Mouse (Mus musculus): ENCODE data around the gene Frmd8.

Gene Frmd8

DNA sequence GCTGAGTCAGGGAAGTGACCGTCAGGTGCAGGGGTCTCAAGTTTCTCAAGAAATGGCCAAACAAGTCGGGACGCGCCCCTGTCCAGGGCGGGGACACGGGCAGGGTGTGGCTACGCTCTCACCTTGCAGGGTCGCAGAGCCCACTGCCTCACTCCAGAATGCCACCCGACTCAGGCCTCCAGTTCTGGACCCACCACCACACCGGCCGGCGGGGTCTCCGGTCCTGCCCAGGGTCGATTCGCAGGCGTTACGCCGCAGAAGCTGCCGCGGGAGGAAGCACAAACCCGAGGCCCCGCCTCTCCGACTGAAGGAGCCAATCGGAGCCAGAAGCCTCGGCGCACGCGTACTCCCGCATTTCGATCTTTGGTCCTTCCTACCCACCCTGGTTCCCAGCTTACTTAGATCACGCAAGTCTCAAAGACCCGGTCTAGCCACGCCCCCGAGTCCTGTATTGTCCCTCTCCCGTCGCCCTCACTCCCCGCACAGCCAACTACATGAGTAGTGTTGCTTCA, at the start of gene Frmd8:
Gene Frmd8 (minus strand): TSS at position 306 of the 512 bp plus-strand sequence.
- in situ Hi-C loops (cut with MboI; ENCODE audit: low pct_unique_long_range_greater_than_20kb in 1 of 2, low sequenced_read_pairs in 2 of 2, unreplicated experiment in 1 of 2) = loop anchor here (5.0 to 25.0 kb wide), 3 partner anchors 83 to 338 kb away; no protein-coding TSS in a partner anchor

DNA sequence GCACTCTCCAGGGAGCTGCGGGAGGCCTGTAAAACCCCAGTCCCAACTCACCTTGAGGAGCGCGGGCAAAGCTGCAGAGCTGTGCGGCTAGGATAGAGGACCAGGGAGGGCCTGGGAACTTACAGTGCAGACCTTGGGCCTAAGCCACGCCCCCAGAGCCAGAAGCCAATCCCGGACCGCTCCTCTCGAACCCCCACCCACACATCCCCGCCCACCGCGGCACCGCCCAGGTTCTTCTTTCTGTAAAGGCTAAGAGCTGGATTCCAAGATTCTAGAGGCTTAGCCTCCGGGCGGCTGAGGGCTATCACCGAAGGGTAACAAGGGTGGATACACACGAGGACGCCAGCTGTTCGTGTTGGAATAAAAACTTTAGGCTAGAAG, 49.6 kb upstream of the Frmd8 start, which contains the start of gene Cdc42ep2:
Gene Cdc42ep2 (minus strand): TSS at position 104 of the 381 bp plus-strand sequence.
- in situ Hi-C loops (cut with MboI; ENCODE audit: low pct_unique_long_range_greater_than_20kb in 1 of 2, low sequenced_read_pairs in 2 of 2, unreplicated experiment in 1 of 2) = no loop called here

DNA sequence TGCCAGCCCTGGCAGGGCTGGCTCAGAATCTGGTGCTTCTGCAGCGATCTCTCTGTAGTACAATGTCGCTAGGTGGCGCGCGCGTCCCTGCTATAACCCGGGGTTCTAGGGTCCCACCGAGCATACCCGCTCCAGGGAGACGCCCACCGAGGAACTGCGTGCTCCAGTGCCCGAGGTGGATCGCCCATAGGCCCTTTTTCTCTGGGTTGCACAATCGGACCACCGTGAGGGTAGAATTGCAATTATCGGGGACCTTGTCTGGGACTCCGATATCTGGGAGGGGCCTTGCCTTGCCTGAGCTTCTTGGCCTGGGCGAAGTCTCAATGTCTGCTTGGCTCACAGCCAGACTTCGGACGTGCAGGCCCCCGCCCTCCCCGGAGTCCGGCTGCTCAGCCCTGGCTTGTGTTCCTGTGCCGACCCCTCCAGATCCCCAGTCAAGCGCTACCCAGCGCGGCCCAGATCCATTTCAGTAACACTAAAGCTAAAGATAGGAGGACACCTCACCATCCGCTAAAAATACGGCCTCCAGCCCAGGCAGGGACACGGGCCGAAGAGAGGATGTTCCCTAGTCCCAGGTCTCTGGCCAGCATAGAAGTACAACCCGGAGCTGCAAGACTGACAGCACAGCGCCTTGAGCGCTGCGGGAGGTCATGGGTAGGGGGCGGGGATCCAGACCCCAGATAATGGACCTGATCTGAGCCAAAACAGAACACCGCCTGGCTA, 49.1 kb upstream of the Frmd8 start:
- in situ Hi-C loops (cut with MboI; ENCODE audit: low pct_unique_long_range_greater_than_20kb in 1 of 2, low sequenced_read_pairs in 2 of 2, unreplicated experiment in 1 of 2) = no loop called here

DNA sequence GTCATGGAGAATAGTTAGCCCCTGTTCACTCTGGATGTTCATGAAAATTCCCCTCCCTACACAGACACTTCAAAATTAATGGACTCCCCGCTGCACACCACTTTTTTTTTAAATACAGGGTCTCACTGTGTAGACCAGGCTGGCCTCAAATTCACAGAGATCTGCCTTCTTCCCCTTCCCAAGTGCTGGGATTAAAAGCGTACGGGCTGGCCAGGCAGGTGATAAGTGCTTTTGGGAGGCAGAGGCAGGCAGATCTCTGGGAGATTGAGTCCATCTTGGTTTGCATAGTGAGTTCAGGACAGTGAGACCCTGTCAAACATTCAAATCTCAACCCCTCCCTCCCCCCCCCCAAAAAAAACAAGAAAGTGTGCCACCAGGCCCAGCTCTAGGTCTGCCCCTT, 47.9 kb upstream of the Frmd8 start:
- in situ Hi-C loops (cut with MboI; ENCODE audit: low pct_unique_long_range_greater_than_20kb in 1 of 2, low sequenced_read_pairs in 2 of 2, unreplicated experiment in 1 of 2) = no loop called here

DNA sequence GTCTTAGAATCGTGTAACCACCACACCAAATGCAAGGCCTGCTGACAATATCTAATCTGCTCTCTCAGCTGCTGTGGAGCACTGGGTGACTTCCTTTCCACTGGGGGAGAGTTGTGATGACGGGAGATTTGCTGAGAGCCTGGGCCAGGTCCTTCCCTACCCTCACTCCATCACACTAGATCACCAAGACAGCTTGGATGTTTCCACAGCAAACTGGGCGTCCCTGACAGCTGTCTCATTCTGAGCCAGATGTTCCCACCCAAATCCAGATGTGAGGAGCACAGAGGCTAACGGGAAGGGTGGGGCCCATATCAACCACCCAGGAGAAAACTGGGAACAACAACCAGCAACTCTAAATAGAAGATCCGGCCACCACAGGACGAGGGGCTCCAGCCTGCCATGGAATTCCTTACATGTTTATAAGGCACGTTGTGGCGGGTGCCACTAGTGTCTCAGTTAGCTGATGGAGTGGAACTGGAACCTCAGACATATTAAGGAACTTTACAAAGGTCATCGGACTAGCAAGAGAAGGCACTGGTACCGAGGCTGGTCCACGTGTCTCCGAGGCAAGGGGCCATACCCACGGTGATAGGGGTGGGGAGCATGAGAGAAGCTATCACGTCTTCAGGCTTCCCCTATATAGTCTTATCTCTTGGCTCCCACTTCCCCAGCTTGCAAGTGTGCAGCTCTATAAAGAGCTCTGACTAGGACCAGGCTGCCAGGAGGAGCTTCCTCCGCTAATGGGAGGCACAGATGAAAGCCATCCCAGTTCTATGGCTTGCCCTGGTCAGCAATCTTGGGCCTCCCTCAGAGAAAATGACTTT, 47.3 kb upstream of the Frmd8 start:
- in situ Hi-C loops (cut with MboI; ENCODE audit: low pct_unique_long_range_greater_than_20kb in 1 of 2, low sequenced_read_pairs in 2 of 2, unreplicated experiment in 1 of 2) = no loop called here

DNA sequence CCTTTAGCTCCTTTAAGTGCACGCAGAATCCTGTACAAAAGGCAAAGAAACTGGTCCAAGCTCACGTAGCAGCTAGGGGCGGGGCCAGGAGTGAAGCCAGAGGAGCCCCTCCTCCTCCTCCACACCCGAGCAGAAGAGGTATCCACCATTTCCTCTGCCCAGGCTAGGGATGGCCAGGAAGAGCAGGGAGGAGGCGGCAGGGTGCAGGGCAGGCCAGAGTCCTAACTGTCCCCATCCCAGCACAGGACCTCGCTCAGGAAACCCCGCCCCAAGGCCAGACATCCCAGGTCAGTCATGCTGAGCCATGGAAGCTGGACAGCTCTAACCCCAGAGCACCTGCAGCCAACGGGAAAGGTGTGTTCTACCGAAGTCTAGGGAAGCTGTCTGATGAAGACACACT, 46.6 kb upstream of the Frmd8 start:
- in situ Hi-C loops (cut with MboI; ENCODE audit: low pct_unique_long_range_greater_than_20kb in 1 of 2, low sequenced_read_pairs in 2 of 2, unreplicated experiment in 1 of 2) = no loop called here

DNA sequence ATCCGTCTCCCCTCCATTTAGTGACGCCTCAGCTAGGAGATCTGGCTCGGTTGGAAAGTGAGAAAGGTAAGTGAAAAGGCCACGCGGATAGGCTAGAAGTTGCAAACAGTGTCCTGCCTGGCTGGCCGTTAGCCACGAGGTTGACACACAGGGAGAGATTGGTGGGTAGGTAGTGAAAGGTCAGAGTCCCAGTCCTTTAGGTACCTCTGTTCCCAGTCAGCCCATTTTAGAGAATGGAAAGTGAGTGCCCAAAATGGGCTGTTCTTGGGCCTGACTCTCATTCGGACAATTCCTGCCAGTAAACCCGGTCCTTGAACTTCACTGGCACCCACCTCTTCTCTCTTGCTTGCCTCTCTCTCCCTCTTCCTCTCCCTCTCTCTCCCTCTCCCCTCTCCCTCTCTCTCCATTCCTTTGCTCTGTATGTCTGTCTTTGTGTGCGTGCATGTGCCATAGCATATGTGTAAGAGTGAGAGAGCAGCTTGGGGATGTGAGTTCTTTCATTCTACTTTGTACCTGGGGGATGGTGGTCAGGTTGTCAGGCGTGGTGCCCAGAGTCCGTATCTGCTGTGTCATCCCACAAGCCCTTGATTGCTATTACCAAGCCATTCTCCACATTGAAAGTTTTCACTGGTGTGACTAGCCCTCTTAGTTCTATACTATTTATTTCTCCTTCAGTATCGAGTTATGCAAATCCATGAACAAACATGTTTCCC, 38.1 kb upstream of the Frmd8 start, which contains the start of gene Dpf2:
Gene Dpf2 (minus strand): TSS at position 4 of the 713 bp plus-strand sequence.
- in situ Hi-C loops (cut with MboI; ENCODE audit: low pct_unique_long_range_greater_than_20kb in 1 of 2, low sequenced_read_pairs in 2 of 2, unreplicated experiment in 1 of 2) = no loop called here

DNA sequence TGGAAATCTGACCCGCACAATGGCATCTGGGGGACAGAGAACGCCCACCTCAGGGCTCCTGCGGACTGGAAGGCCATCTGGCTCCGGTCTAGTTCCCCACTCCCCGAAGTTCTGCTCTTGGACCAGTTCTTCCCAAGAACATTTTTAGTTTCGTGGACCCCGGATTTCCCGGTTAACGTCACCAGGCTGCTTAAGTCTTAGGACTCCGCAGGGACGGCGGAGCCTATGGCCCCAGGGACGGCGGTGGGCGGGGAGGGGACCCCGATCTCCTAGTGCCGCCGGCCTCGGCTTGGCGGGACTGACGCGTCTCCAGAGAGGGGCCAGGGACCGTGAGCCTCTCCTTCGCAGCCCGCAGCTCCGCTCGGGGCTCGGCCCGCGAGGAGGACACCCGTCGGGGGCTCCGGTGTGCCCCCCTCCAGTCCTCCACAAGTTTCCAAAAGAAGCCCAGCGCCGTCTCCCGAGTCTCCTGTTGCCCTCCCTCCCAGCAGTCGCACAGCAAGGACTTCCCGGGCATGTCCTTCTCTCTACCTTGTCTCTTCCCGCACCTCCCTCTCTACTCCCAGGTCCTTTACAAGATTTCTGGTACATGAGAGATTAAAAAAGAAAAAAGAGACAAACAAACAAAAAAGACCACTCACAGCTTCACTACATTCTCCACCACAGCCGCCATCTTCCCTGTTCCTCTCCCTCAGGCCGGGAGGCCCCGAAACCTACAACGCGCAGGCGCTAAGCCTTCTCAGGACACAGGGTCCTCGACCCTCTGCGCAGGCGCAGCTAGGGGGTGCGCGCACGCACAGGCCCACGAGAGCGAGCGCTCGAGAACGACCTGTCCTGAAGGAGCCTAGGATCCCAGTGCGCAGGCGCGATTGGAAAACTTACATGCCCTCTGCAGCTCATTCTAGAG, 37.3 kb upstream of the Frmd8 start:
- in situ Hi-C loops (cut with MboI; ENCODE audit: low pct_unique_long_range_greater_than_20kb in 1 of 2, low sequenced_read_pairs in 2 of 2, unreplicated experiment in 1 of 2) = no loop called here

DNA sequence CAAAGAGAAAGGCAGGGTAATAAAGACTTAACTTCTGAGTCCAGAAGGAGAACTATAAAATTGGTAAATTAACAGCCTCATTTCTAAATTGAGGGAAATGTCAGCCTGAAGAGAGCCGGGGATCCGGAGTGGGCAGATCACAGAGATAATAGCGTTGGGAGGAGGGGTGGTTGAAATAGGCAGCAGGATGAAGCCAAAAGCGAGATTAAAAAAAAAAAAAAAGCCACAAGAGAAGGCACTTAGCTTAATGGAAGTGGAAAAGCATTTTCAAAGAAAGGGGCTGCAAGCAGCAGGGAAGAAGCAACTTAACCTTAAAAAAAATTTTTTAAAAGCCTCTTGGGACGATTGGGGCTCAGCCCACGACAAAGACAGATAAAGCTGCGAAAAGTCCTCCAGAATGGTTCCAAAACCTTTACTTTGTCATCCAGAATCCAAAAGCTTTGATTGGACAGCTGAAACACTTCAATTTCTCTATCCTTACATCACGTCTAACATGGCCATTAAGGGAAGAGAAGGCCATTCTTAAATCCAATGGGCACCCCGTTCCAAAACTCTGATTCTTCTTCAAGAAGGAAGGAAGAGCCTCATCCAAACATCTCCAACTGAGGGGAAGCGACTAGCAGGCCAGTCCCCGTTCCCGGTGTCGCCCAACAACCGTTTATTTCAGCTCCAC, 36.5 kb upstream of the Frmd8 start:
- in situ Hi-C loops (cut with MboI; ENCODE audit: low pct_unique_long_range_greater_than_20kb in 1 of 2, low sequenced_read_pairs in 2 of 2, unreplicated experiment in 1 of 2) = no loop called here

DNA sequence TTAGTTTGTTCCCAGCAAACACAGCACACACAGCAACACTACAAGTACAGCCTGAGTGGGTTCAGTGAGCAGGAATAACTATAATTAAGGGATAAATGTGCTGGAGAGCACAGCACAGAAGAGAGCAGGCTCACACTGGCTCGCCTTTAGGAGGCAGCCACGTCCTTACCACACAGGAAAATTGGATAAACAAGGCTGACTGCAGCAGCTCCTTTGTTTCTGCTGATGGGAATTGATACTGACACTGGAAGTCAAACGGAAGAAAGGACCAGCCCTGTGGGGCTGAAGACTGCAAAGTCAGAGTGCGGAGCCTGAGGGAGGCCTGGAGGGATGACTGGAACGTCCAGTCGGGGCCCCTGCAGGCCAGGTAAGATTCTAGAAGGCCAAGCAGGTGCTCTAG, 35.1 kb upstream of the Frmd8 start:
- in situ Hi-C loops (cut with MboI; ENCODE audit: low pct_unique_long_range_greater_than_20kb in 1 of 2, low sequenced_read_pairs in 2 of 2, unreplicated experiment in 1 of 2) = no loop called here

DNA sequence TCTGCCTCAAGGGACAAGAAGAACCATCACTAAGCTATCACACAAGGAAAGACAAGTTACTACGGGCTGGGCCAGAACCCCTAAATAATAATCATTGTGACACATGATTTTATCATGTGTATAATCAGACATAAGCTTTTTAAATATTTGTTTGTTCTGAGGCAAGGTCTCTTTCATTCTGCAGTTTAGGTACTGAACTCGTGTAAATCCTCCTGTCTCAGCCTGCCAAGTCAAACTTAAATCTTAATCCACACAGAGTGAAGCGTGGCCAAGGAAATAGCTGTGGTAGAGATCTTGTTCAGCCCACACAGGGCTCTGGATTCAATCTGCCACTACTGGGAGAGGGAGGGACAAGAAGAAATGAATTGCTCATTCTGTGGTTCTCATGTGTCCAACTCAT, 32.2 kb upstream of the Frmd8 start:
- in situ Hi-C loops (cut with MboI; ENCODE audit: low pct_unique_long_range_greater_than_20kb in 1 of 2, low sequenced_read_pairs in 2 of 2, unreplicated experiment in 1 of 2) = no loop called here

DNA sequence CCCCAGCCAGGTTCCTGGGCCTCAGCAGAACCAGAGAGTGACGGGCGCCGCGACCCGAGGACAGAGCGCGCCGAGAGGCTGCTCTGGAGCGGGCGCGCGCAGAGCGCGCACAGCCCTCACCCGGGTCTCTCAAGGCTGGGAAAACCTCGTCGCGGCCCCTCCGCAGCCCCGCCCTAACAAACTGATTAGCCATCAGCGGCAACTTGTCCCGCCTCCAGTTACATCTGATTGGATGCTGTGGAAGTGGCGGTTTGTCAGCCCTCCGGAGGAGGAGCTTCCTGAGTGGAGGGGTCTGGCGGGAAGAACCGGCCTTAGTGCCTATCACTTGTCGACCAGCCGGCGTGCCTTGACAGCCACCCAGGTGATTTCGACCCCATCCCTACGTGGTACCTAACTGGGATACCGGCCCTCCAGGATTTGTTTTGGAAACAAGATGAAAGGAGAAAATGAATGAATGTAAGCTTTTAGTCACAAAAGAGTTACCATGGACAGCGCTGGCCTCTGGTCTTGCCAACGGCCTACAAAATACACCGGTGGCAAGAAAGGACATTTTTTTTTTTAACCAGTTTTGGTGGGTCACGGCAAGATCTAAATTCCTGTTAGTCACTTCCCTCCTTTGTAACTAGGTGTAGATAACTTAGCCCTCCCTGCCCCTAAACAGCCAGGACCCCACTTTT, 19.1 kb upstream of the Frmd8 start, which contains the start of gene Tigd3:
Gene Tigd3 (minus strand): TSS at position 148 of the 677 bp plus-strand sequence.
- in situ Hi-C loops (cut with MboI; ENCODE audit: low pct_unique_long_range_greater_than_20kb in 1 of 2, low sequenced_read_pairs in 2 of 2, unreplicated experiment in 1 of 2) = loop anchor here in 1 of 2 experiments (25.0 kb wide), 1 partner anchor 357 kb away; no protein-coding TSS in a partner anchor

DNA sequence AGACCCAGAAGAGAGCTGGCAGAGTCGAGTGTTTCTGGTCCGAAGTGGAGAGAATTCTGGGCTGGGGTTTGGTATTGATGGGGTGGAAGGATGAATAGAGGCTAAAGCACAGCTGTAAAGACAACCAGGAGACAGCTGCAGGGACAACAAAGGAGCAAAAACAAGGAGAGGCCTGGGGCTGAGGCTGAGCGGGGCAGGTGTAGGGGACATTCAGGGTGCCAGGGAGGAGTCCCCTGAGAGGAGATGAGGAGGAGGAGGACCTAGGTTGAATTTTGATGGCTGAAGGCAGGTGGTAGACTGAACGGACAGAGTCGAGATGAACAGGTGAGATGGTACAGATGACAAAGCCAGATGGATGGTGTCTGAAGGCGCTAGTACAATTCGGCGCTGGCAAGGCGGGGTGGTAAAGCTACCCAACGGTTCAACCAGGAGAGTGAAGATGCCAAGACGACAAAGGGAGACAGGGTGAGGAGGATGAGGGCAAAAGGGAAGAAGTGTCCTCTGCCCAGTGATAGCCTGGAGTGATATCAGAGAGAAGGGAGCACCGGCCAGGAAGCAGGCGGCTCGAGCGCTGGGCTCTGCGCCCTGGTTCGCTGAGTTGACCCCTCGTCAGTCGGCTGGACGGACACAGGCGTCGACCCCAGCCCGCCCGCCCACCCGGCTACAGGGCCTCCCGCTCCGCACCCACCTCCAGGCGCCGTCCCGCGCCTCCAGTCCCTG, 18.4 kb upstream of the Frmd8 start:
- in situ Hi-C loops (cut with MboI; ENCODE audit: low pct_unique_long_range_greater_than_20kb in 1 of 2, low sequenced_read_pairs in 2 of 2, unreplicated experiment in 1 of 2) = loop anchor here in 1 of 2 experiments (25.0 kb wide), 1 partner anchor 356 kb away; no protein-coding TSS in a partner anchor

DNA sequence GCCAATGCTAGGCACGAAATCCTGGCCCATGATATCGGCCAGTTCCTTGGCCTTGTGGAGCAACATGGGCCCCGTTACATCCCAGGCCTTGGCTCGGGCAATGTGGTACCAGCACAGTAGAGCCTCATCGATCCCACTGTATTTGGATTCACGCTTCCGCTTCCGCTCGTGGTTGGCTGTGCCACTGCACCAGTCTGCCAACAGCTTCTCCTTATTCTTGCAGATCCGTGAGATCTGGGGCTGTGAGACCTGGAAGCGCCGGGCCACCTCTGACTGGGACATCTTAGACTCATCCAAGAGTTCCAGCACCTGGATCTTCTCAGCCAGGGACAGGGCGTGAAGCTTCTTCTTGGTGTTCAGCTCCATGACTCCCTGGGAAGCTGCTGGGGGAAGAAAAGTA, 17.7 kb upstream of the Frmd8 start:
- in situ Hi-C loops (cut with MboI; ENCODE audit: low pct_unique_long_range_greater_than_20kb in 1 of 2, low sequenced_read_pairs in 2 of 2, unreplicated experiment in 1 of 2) = loop anchor here in 1 of 2 experiments (25.0 kb wide), 1 partner anchor 355 kb away; no protein-coding TSS in a partner anchor

DNA sequence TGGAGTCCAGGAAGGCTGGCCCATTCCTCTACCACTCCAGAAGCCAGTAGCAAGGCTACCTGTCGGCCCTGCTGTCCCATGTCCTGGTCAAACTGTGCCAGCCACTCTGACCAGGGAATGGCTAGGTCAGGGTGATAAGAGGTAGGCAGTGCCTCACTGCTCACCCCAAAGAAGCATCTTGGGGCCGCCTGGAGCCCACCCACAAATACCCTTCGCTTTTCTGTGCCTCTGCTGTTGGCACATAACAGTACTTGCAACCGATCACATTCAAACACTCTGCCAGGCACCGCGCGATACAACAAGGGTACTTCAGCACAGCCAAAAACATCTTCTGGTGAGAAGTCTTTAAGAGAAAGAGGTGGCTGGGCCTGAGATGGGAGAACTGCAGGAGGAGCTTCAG, 17.2 kb upstream of the Frmd8 start:
- in situ Hi-C loops (cut with MboI; ENCODE audit: low pct_unique_long_range_greater_than_20kb in 1 of 2, low sequenced_read_pairs in 2 of 2, unreplicated experiment in 1 of 2) = loop anchor here in 1 of 2 experiments (25.0 kb wide), 1 partner anchor 355 kb away; no protein-coding TSS in a partner anchor
